Mouse (Mus musculus) neural tube, postnatal 0 days (tissue): ENCODE results near the gene Nup62cl. TPM values are rescaled to one million over a fixed set of nuclear protein-coding genes. Genes with fewer than 3 reads are reported as not detected.

Experiments used
- polyA plus RNA-seq: library from polyadenylated mRNA; unstranded; fragments of >200 nt; fragmentation: Nextera tagmentation; extraction: Ambion mirVana; gene quantifications from 2 replicates; pipeline ENCODE4 v1.2.1, GENCODE M21; 2015

The Nup62cl gene
- polyA plus RNA-seq, result 1.3 and 1.7 TPM in 2 replicates

DNA sequence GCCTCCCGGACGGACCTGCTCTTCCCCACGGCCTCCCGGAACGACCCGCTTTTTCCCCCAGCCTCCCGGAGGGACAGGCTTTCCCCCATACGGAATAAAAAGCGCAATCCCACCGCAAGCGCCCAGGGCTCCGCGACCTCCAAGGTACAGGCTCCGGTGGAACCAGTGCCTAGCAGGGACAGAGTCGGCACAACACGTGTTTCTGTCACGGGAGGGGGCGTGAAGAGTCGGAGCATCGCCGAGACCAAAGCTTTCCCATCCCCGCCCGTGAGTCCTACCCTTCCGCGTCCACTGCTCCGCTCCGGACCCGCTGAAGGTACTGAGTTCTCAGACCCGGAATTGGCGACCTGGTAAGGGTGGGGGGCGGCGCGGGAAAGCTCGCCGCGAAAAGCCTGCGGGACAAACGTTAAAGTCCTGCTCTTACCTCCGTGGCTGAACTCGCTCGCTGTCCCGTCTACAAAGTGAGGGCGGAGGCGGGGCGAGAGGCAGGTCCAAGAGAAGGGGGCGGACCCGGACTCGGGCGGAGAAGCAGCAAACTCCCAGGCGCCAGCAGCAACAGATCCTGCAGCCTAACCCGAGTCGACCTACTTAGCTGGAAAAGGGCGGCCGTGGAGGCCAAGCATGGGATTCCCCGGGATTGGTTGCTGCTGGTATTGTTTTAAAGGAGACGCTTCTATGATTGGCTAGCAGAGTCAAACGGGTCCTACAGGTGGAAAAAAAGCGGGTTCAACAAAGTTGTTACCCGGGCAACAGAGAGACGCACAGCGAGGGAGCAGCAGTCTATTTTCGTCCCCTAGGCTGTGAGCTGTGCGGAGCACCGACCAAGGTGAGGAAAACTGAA, at the start of gene Nup62cl, which contains the start of gene Pih1h3b:
Gene Nup62cl, minus strand, starts transcription at position 578 of the 841 bp plus-strand sequence.
Gene Pih1h3b, plus strand, starts transcription at position 745 of the 841 bp plus-strand sequence.

DNA sequence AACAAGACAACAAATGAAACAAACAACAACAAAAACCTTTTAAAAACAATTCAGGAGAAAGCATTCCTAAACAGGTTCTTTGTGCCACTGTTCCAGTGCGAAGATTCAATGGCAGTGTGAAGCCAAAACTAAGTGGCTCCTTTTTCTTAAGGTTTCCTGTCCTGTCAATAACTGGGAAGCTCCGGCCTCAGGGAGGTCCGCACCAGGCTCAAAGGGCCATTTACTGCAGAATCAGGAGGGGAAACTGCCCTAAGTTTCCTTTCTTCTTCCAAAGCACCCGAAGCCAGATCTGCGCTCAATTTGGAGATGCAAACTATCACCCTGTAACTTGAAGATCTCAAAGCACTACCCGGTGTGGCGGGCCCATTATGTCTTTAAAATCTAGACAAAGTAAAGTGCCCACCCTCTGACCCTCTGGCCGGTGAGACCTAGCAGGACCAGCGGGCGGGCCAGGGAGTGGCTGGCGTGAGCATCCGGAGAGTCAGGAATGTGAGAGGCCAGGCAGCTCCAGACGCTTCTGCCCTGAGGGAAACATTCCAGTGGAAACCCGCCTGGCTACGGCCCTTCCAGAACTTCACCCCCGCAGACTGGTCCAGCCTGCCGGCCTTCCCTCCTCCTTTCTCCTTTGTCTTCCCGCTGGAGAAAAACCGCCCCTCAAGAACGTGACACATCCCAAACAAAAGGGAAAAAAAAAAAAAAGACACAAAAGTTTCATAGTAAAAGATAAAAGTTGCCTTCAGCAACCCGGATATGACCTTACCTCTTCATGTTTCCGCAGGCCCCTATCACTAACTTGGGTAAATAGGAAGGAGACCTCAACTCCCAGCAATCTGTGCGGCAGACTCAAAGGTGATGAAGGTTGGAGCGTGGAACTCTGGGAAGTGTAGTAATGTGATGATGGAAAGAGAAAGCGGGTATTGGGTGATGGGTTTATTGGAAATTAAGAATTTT, 64.5 kb downstream of the Nup62cl start, which contains the start of gene Rbm41:
Gene Rbm41, minus strand, starts transcription at position 856 of the 951 bp plus-strand sequence.

Other genes with a start within 250 kb of the Nup62cl start
- 2.4 and 2.5 TPM in 2 replicates for gene Morc4, start 191.0 kb downstream of the Nup62cl start, polyA plus RNA-seq
- 2.3 and 2.7 TPM in 2 replicates for gene Rbm41, start 64.1 kb downstream of the Nup62cl start, polyA plus RNA-seq
- not detected in 2 replicates for gene Pih1h3b, start 167 bp upstream of the Nup62cl start, polyA plus RNA-seq